Mouse (Mus musculus) CH12.LX (cell line): ENCODE results near the gene Hcrt. TPM values are rescaled to one million over a fixed set of nuclear protein-coding genes. Genes with fewer than 3 reads are reported as not detected.

Source experiments
- DNase-seq: peaks from one replicate; pipeline ENCODE4 v3.0.0-alpha.2; 2013; ENCODE audit errors: extremely low read depth
- H3K27ac ChIP-seq: 2 replicates; pipeline ENCODE4 v1.5.1; 2012; ENCODE audit warnings: low read depth, mild to moderate bottlenecking, control low read depth, moderate library complexity; ENCODE audit not compliant: insufficient read depth
- H3K27me3 ChIP-seq: replicated peaks from 2 replicates; pipeline ENCODE3; 2012; ENCODE audit warnings: inconsistent platforms
- H3K36me3 ChIP-seq, 2 experiments: replicated peaks in 1 of 2; 2 replicates each; pipeline versions ENCODE3 to v1.6.1; 2012; ENCODE audit warnings: inconsistent platforms in 1 of 2, low read length in 1 of 2, mild to moderate bottlenecking in 1 of 2, mixed read lengths in 1 of 2, moderate library complexity in 1 of 2; ENCODE audit not compliant: control insufficient read depth in 1 of 2, insufficient read depth in 1 of 2
- H3K4me1 ChIP-seq, 2 experiments: 2 replicates each; pipeline ENCODE4 v1.6.1; 2012; ENCODE audit warnings: inconsistent platforms in 1 of 2, moderate library complexity in 1 of 2; ENCODE audit not compliant: insufficient read depth in 2 of 2, control insufficient read depth in 1 of 2
- H3K4me2 ChIP-seq: 2 replicates; pipeline ENCODE4 v1.6.1; 2012; ENCODE audit warnings: low read depth, mild to moderate bottlenecking, control low read depth; ENCODE audit not compliant: poor library complexity, insufficient read depth, severe bottlenecking
- H3K4me3 ChIP-seq, 3 experiments: fragments of 150-350 bp in 1 of 3; sonication (generic) in 1 of 3; replicated peaks in 1 of 3; 2 replicates each; pipeline versions ENCODE3 to v1.5.1; 2011 to 2012; ENCODE audit warnings: low read depth in 2 of 3, low read length in 2 of 3, mild to moderate bottlenecking in 2 of 3, moderate library complexity in 2 of 3, control low read depth in 1 of 3, improper control_type of control experiment in 1 of 3, inconsistent platforms in 1 of 3, mixed read lengths in 1 of 3; ENCODE audit not compliant: poor library complexity in 1 of 3
- H3K79me2 ChIP-seq: replicated peaks from 2 replicates; pipeline ENCODE4 v1.6.1; 2012; ENCODE audit warnings: mild to moderate bottlenecking, moderate library complexity; ENCODE audit not compliant: control insufficient read depth, poor library complexity, insufficient read depth, severe bottlenecking; ENCODE audit errors: extremely low read depth
- H3K9ac ChIP-seq: 2 replicates; pipeline ENCODE4 v1.6.1; 2012; ENCODE audit warnings: low read depth, mild to moderate bottlenecking, control low read depth, moderate library complexity; ENCODE audit not compliant: insufficient read depth
- H3K9me3 ChIP-seq: replicated peaks from 2 replicates; pipeline ENCODE3; 2012; ENCODE audit warnings: low read length, inconsistent platforms, mixed read lengths
- BHLHE40 ChIP-seq: IDR thresholded peaks from 2 replicates; pipeline ENCODE4 v1.6.1; 2011; ENCODE audit warnings: mild to moderate bottlenecking, low read depth, low read length, improper control_type of control experiment
- CHD1 ChIP-seq: IDR thresholded peaks from 2 replicates; pipeline ENCODE4 v1.6.1; 2012; ENCODE audit warnings: low read depth, low read length, improper control_type of control experiment, inconsistent platforms
- CHD2 ChIP-seq: IDR thresholded peaks from 2 replicates; pipeline ENCODE4 v1.6.1; 2011; ENCODE audit warnings: low read length, improper control_type of control experiment
- GABPA ChIP-seq: IDR thresholded peaks from 2 replicates; pipeline ENCODE4 v1.6.1; 2012; ENCODE audit warnings: low read depth, low read length, improper control_type of control experiment, inconsistent platforms; ENCODE audit not compliant: insufficient replicate concordance
- IRF4 ChIP-seq: IDR thresholded peaks from 2 replicates; pipeline ENCODE4 v1.6.1; 2014; ENCODE audit warnings: low read depth, mild to moderate bottlenecking, inconsistent platforms, low read length, improper control_type of control experiment
- JUND ChIP-seq: conservative IDR thresholded peaks from 2 replicates; pipeline ENCODE4 v1.6.1; 2011; ENCODE audit warnings: low read depth, low read length, improper control_type of control experiment
- KAT2A ChIP-seq: IDR thresholded peaks from 2 replicates; pipeline ENCODE4 v1.6.1; 2012; ENCODE audit warnings: low read length, improper control_type of control experiment, inconsistent platforms; ENCODE audit not compliant: insufficient replicate concordance
- MEF2A ChIP-seq: IDR thresholded peaks from 2 replicates; pipeline ENCODE4 v1.6.1; 2014; ENCODE audit warnings: low read depth, mild to moderate bottlenecking, inconsistent platforms, low read length, improper control_type of control experiment, borderline replicate concordance
- MXI1 ChIP-seq: IDR thresholded peaks from 2 replicates; pipeline ENCODE4 v1.6.1; 2011; ENCODE audit warnings: mild to moderate bottlenecking, low read depth, low read length, improper control_type of control experiment
- MYC ChIP-seq: IDR thresholded peaks from 2 replicates; pipeline ENCODE4 v1.6.1; 2011; ENCODE audit warnings: low read depth, mild to moderate bottlenecking, improper control_type of control experiment, low read length
- NELFE ChIP-seq: IDR thresholded peaks from 2 replicates; pipeline ENCODE4 v1.6.1; 2011; ENCODE audit warnings: low read depth, low read length, improper control_type of control experiment
- NRF1 ChIP-seq: IDR thresholded peaks from 2 replicates; pipeline ENCODE4 v1.6.1; 2014; ENCODE audit warnings: low read depth, mild to moderate bottlenecking, inconsistent platforms, low read length, improper control_type of control experiment, moderate library complexity
- RAD21 ChIP-seq: IDR thresholded peaks from 2 replicates; pipeline ENCODE4 v1.6.1; 2011; ENCODE audit warnings: low read depth, mild to moderate bottlenecking, low read length, improper control_type of control experiment, moderate library complexity
- RCOR1 ChIP-seq: conservative IDR thresholded peaks from 2 replicates; pipeline ENCODE4 v1.6.1; 2012; ENCODE audit warnings: low read depth, mild to moderate bottlenecking, inconsistent platforms, low read length, improper control_type of control experiment
- SMC3 ChIP-seq: IDR thresholded peaks from 2 replicates; pipeline ENCODE4 v1.6.1; 2011; ENCODE audit warnings: low read depth, low read length, improper control_type of control experiment
- TBP ChIP-seq: conservative IDR thresholded peaks from 2 replicates; pipeline ENCODE4 v1.6.1; 2011; ENCODE audit warnings: low read depth, low read length, improper control_type of control experiment
- UBTF ChIP-seq: IDR thresholded peaks from 2 replicates; pipeline ENCODE4 v1.6.1; 2012; ENCODE audit warnings: low read depth, mild to moderate bottlenecking, inconsistent platforms, low read length, improper control_type of control experiment, moderate library complexity
- USF1 ChIP-seq: IDR thresholded peaks from 2 replicates; pipeline ENCODE4 v1.6.1; 2014; ENCODE audit warnings: low read depth, mild to moderate bottlenecking, inconsistent platforms, low read length, improper control_type of control experiment
- ZKSCAN1 ChIP-seq: IDR thresholded peaks from 2 replicates; pipeline ENCODE4 v1.6.1; 2012; ENCODE audit warnings: low read depth, inconsistent platforms, low read length, improper control_type of control experiment, borderline replicate concordance
- ZNF384 ChIP-seq: IDR thresholded peaks from 2 replicates; pipeline ENCODE4 v1.6.1; 2012; ENCODE audit warnings: low read depth, low read length, improper control_type of control experiment, inconsistent platforms
- dilution Hi-C: fragments of 300-500 bp; cut with MboI; formaldehyde crosslinking; loops from 2 replicates; pipeline ENCODE4 v1.14.3; 2020; ENCODE audit warnings: low sequenced_read_pairs; ENCODE audit not compliant: extremely low pct_unique_long_range_greater_than_20kb, extremely low pct_ligation_motif_present
- in situ Hi-C: fragments of 300-500 bp; cut with MboI; formaldehyde crosslinking; loops from 3 replicates; pipeline ENCODE4 v1.14.3; 2019; ENCODE audit warnings: low sequenced_read_pairs, low pct_ligation_motif_present, low pct_unique_long_range_greater_than_20kb, mixed read lengths
- polyA plus RNA-seq: library from polyadenylated mRNA; unstranded; fragments of >175 nt; gene quantifications from 2 replicates; pipeline ENCODE4 v1.2.1, GENCODE M21; 2012; ENCODE audit warnings: low read depth; ENCODE audit not compliant: insufficient read length
- total RNA-seq, 2 experiments: library from RNA; depleted of rRNA; stranded (reverse); fragments of 300-350 nt in 1 of 2; fragments of >200 nt in 1 of 2; gene quantifications; 2 replicates each; pipeline ENCODE4 v1.2.3; 2012 to 2014

Hcrt gene
- total and polyA plus RNA-seq, 3 experiments: not detected

DNA sequence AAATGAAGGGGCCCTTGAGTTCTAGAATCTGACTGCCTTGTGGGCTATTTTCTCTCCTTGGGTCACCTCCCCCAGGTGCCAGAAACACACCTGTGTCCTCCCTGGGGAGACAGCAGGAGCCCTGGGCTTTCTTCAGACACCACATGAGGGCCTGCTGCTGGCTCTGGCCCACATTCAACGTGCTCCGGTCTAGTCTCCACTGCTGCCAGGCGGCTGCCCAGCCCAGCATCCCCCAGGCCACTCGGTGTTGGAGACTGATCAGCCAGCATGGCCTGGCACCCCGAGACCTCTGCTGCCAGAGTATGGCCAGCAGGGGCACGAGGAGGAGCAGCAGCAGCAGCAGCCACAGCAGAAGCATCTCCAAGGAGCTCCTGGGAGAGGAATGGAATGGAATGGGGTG, 7.2 kb upstream of the Hcrt start:
- peak overlapping the region; percentile 77 for H3K4me2 ChIP-seq
- no peaks in the 10 kb centered on the region for H3K79me2 ChIP-seq
- H3K27ac ChIP-seq: no peak overlapping the region
- no peaks in the 10 kb centered on the region for H3K9me3 ChIP-seq
- dilution Hi-C loops: no loop called here
- peaks cover 3 to 38% of the 10 kb centered on the region in 2 experiments; a peak in 3 of 4 replicates for H3K4me1 ChIP-seq
- in situ Hi-C loops: loop anchor here (10.0 kb wide), 1 partner anchor 185 kb away; no protein-coding TSS in a partner anchor
- no peak for DNase-seq
- TF ChIP-seq RCOR1 (no peak), MEF2A (no peak), KAT2A (no peak), CHD2 (no peak), IRF4 (no peak), ZNF384 (no peak), UBTF (no peak), JUND (no peak), MXI1 (no peak), USF1 (no peak), NRF1 (no peak), BHLHE40 (no peak), ZKSCAN1 (no peak), CHD1 (no peak), MYC (no peak)
- H3K4me3 ChIP-seq: peak overlapping the region; percentile 67 to 83 (median 70)
- peak overlapping the region; percentile 66; the same call in 1 of the 2 replicates for H3K9ac ChIP-seq
- peaks cover 5 to 29% of the 10 kb centered on the region in 2 experiments for H3K36me3 ChIP-seq
- H3K27me3 ChIP-seq: no peaks in the 10 kb centered on the region

DNA sequence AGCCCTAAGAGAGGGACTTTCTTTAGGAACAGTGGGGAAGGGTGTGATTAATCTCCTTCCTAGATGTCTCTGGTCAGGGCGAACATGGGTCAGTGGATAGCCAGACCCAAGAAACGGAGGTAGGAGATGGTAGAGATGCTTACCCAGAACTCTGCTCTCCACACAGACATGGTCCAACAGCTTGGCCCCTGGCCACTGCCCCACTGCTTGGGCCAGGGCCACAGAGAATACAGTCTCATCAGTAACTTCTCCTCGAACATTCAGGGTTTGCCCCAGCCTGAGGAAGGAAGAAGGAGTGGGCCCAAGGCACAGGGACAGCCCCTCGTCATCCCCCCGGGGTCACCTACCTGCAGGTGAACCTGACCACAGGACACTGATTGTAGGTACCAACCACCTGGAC, 5.1 kb upstream of the Hcrt start:
- Histone ChIP-seq H3K36me3 (peaks cover 5 to 29% of the 10 kb centered on the region in 2 experiments), H3K4me3 (no peak overlapping the region), H3K4me1 (peaks cover 3 to 24% of the 10 kb centered on the region in 2 experiments; a peak in 3 of 4 replicates), H3K9ac (no peak overlapping the region), H3K79me2 (no peaks in the 10 kb centered on the region), H3K27ac (no peak overlapping the region), H3K27me3 (peaks cover 3% of the 10 kb centered on the region), H3K9me3 (no peaks in the 10 kb centered on the region), H3K4me2 (no peak overlapping the region)
- DNase-seq: no peak
- in situ Hi-C loops (loop anchor here (10.0 kb wide), 1 partner anchor 187 kb away; no protein-coding TSS in a partner anchor), dilution Hi-C loops (no loop called here)
- no peak for TF ChIP-seq NELFE
- TF ChIP-seq SMC3: no peak
- TF ChIP-seq JUND: no peak
- TF ChIP-seq MYC: no peak
- no peak for TF ChIP-seq RAD21
- no peak for TF ChIP-seq GABPA
- TF ChIP-seq TBP: no peak
- no peak for TF ChIP-seq UBTF
- TF ChIP-seq KAT2A: no peak
